Mouse (Mus musculus) lung, postnatal 0 days (tissue): ENCODE measurements at regions not wholly inside any gene's neighbourhood (a gene's known extent, or its start where the extent isn't known, plus 50 kb on each side); places are given as distances from the start of the nearest gene placed in this dataset.

Experiments
- ATAC-seq: fragments of 200-750 bp; cut with Nextera tagmentation; 2 replicates; pipeline ENCODE4 v1.8.0; 2017; ENCODE audit warnings: moderate library complexity
- DNase-seq: peaks from one replicate; pipeline ENCODE4 v3.0.0-alpha.2; 2016; ENCODE audit warnings: low spot score
- H3K27ac ChIP-seq: fragments of 300-500 bp; sonication (generic); 2 replicates; pipeline ENCODE4 v1.5.1; 2014; ENCODE audit warnings: antibody characterized with exemption, mild to moderate bottlenecking, low read length, mixed read lengths
- H3K27me3 ChIP-seq: fragments of 300-500 bp; sonication (generic); replicated peaks from 2 replicates; pipeline ENCODE4 v1.6.1; 2014; ENCODE audit warnings: low read length, mixed read lengths; ENCODE audit not compliant: insufficient read depth
- H3K36me3 ChIP-seq: fragments of 300-500 bp; sonication (generic); 2 replicates; pipeline ENCODE4 v1.6.1; 2014; ENCODE audit warnings: low read length, mixed read lengths; ENCODE audit not compliant: insufficient read depth
- H3K4me1 ChIP-seq: fragments of 300-500 bp; sonication (generic); 2 replicates; pipeline ENCODE4 v1.6.1; 2014; ENCODE audit warnings: antibody characterized with exemption, low read depth, low read length, mixed read lengths; ENCODE audit not compliant: insufficient read depth
- H3K4me2 ChIP-seq: fragments of 300-500 bp; sonication (generic); replicated peaks from 2 replicates; pipeline ENCODE4 v1.6.1; 2014; ENCODE audit warnings: low read depth, mild to moderate bottlenecking, low read length, moderate library complexity, mixed read lengths
- H3K4me3 ChIP-seq: fragments of 300-500 bp; sonication (generic); 2 replicates; pipeline ENCODE4 v1.5.1; 2014; ENCODE audit warnings: low read depth, low read length
- H3K9ac ChIP-seq: fragments of 300-500 bp; sonication (generic); replicated peaks from 2 replicates; pipeline ENCODE4 v1.6.1; 2014; ENCODE audit warnings: low read depth, mild to moderate bottlenecking
- H3K9me3 ChIP-seq: fragments of 300-500 bp; sonication (generic); 2 replicates; pipeline ENCODE4 v1.6.1; 2016; ENCODE audit warnings: low read length, mixed read lengths
- CTCF ChIP-seq: IDR thresholded peaks from 2 replicates; pipeline ENCODE4 v1.5.1; 2016; ENCODE audit warnings: antibody characterized with exemption, mild to moderate bottlenecking
- EP300 ChIP-seq: IDR thresholded peaks from 2 replicates; pipeline ENCODE4 v1.6.1; 2016; ENCODE audit warnings: antibody characterized with exemption, mild to moderate bottlenecking, control low read depth
- WGBS: fragments of 180-500 bp; shearing (Covaris S2); extraction: QIAGEN DNeasy Blood & Tissue Kit; methylation state at CpG from one replicate; pipeline ENCODE4 v1.1.7; 2014; 5-methylcytosine and 5-hydroxymethylcytosine counted together

GRCm38 (mm10) chr15:49555793-49556192 lies 4328.9 kb upstream of the Gm7489 start:
- Histone ChIP-seq H3K4me1 (no peaks in the 10 kb centered on the region), H3K4me2 (no peak overlapping the region), H3K9ac (no peak overlapping the region), H3K27me3 (no peaks in the 10 kb centered on the region), H3K36me3 (no peaks in the 10 kb centered on the region), H3K4me3 (no peak overlapping the region), H3K9me3 (no peaks in the 10 kb centered on the region), H3K27ac (no peak overlapping the region)
- WGBS = 20% methylated on average over 2 of the region's 2 CpGs
- DNase-seq (no peak), ATAC-seq (no peak)
- TF ChIP-seq CTCF (peak; percentile 39), EP300 (no peak)

GRCm38 (mm10) chr15:49560401-49560800 lies 4324.3 kb upstream of the Gm7489 start:
- TF ChIP-seq CTCF = no peak
- no peak for TF ChIP-seq EP300
- H3K4me2 ChIP-seq = no peak overlapping the region
- no peak overlapping the region for H3K9ac ChIP-seq
- no peak overlapping the region for H3K4me3 ChIP-seq
- no peak overlapping the region for H3K27ac ChIP-seq
- DNase-seq (no peak), ATAC-seq (no peak)
- no peaks in the 10 kb centered on the region for H3K27me3 ChIP-seq
- WGBS = 29% methylated on average over 1 of the region's 1 CpGs
- no peaks in the 10 kb centered on the region for H3K4me1 ChIP-seq
- no peaks in the 10 kb centered on the region for H3K9me3 ChIP-seq
- H3K36me3 ChIP-seq = no peaks in the 10 kb centered on the region

GRCm38 (mm10) chr15:49588851-49589250 lies 4295.9 kb upstream of the Gm7489 start:
- ATAC-seq (no peak), DNase-seq (no peak)
- TF ChIP-seq EP300 = no peak
- no peak overlapping the region for H3K27ac ChIP-seq
- no peaks in the 10 kb centered on the region for H3K27me3 ChIP-seq
- H3K9me3 ChIP-seq = no peaks in the 10 kb centered on the region
- no peak overlapping the region for H3K9ac ChIP-seq
- H3K4me1 ChIP-seq = no peaks in the 10 kb centered on the region
- H3K4me3 ChIP-seq = no peak overlapping the region
- H3K4me2 ChIP-seq = no peak overlapping the region
- no peaks in the 10 kb centered on the region for H3K36me3 ChIP-seq

- Histone ChIP-seq H3K4me1 (no peaks in the 10 kb centered on the region), H3K4me3 (no peak overlapping the region), H3K9ac (no peak overlapping the region), H3K36me3 (no peaks in the 10 kb centered on the region), H3K27me3 (no peaks in the 10 kb centered on the region), H3K4me2 (no peak overlapping the region), H3K9me3 (no peaks in the 10 kb centered on the region), H3K27ac (no peak overlapping the region)
- TF ChIP-seq EP300 (no peak), CTCF (no peak)
- 40% methylated on average over 4 of the region's 4 CpGs for WGBS
- DNase-seq (no peak), ATAC-seq (no peak)
Observed at GRCm38 (mm10) chr15:49613865-49614264, 4270.8 kb upstream of the Gm7489 start.

GRCm38 (mm10) chr15:49647361-49647760 lies 4237.3 kb upstream of the Gm7489 start:
- ATAC-seq (no peak), DNase-seq (no peak)
- Histone ChIP-seq H3K9ac (no peak overlapping the region), H3K9me3 (no peaks in the 10 kb centered on the region), H3K4me2 (no peak overlapping the region), H3K4me1 (no peaks in the 10 kb centered on the region), H3K27ac (no peak overlapping the region), H3K4me3 (no peak overlapping the region), H3K27me3 (no peaks in the 10 kb centered on the region), H3K36me3 (no peaks in the 10 kb centered on the region)
- TF ChIP-seq EP300 = no peak
- TF ChIP-seq CTCF = no peak

- no peak for DNase-seq
- Histone ChIP-seq H3K27ac (no peak overlapping the region), H3K4me3 (no peak overlapping the region), H3K4me2 (no peak overlapping the region), H3K9ac (no peak overlapping the region), H3K9me3 (no peaks in the 10 kb centered on the region), H3K27me3 (no peaks in the 10 kb centered on the region), H3K4me1 (no peaks in the 10 kb centered on the region), H3K36me3 (no peaks in the 10 kb centered on the region)
- no peak for ATAC-seq
- 56% methylated on average over 2 of the region's 2 CpGs for WGBS
- no peak for TF ChIP-seq CTCF
- no peak for TF ChIP-seq EP300
Observed at GRCm38 (mm10) chr15:49650549-49651180, 4234.0 kb upstream of the Gm7489 start.

GRCm38 (mm10) chr15:49653728-49654127 lies 4231.0 kb upstream of the Gm7489 start:
- H3K9ac ChIP-seq = no peak overlapping the region
- no peaks in the 10 kb centered on the region for H3K4me1 ChIP-seq
- DNase-seq (no peak), ATAC-seq (no peak)
- no peaks in the 10 kb centered on the region for H3K36me3 ChIP-seq
- no peak overlapping the region for H3K27ac ChIP-seq
- no peak overlapping the region for H3K4me2 ChIP-seq
- H3K4me3 ChIP-seq = no peak overlapping the region
- TF ChIP-seq EP300 (no peak), CTCF (no peak)
- H3K9me3 ChIP-seq = no peaks in the 10 kb centered on the region
- WGBS = 63% methylated on average over 2 of the region's 2 CpGs
- no peaks in the 10 kb centered on the region for H3K27me3 ChIP-seq
